Mouse (Mus musculus) urinary bladder, postnatal 0 days (tissue): Measurements from ENCODE around the gene Ipo7. TPM values are rescaled to one million over a fixed set of nuclear protein-coding genes. Genes with fewer than 3 reads are reported as not detected.

Experiments used
- polyA plus RNA-seq: library from polyadenylated mRNA; unstranded; fragments of >200 nt; fragmentation: Nextera tagmentation; extraction: Ambion mirVana; gene quantifications from 2 replicates; pipeline ENCODE4 v1.2.1, GENCODE M21; 2015

The Ipo7 gene
- 24.8 and 26.5 TPM in 2 replicates for polyA plus RNA-seq

GRCm38 (mm10) chr7:110018117-110018630 lies at the start of gene Ipo7:
Gene Ipo7 (plus strand): TSS chr7:110018274.

GRCm38 (mm10) chr7:109986775-109987174 lies 31.3 kb upstream of the Ipo7 start, which contains the start of gene Tmem41b:
Gene Tmem41b (minus strand): TSS chr7:109986929.

DNA sequence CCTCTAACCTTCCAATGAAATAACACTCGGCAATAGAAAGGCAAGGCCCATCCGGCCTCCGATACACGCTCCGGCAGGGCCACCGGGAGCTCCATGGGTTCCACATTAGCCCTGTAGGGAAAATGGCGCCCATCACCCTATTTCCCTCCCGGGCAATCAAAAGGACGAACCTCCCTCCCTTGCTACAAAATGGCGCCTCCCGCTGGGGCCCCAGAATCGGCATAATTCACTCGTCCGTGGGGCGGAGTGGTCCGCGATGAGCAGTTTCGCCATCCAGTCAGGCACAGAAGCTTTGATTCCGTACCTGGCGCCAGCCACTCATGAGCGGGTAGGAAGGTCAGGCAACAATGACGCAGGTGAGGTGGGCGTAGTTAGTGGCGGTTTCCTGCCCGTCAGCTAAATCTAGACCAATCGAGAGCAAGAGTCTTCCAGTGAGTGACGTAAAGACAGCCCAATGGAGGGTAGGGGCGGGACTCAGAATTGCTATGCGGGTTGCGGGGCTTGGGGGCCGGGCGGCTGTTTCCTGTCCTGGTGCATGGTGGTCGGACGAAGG lies 43.2 kb downstream of the Ipo7 start, which contains the start of gene Zfp143:
Zfp143 (plus strand) TSS at position 19 of the 553 bp plus-strand sequence.

Other genes starting within 250 kb of the Ipo7 start
- gene Nrip3, start 236.2 kb upstream of the Ipo7 start, polyA plus RNA-seq = 0.57 and 0.76 TPM in 2 replicates
- 21.2 and 23.5 TPM in 2 replicates for gene Scube2, start 152.6 kb upstream of the Ipo7 start, polyA plus RNA-seq
- gene Dennd5a, start 57.8 kb upstream of the Ipo7 start, polyA plus RNA-seq = 19.1 and 21.2 TPM in 2 replicates
- gene Tmem41b, start 31.3 kb upstream of the Ipo7 start, polyA plus RNA-seq = 52.0 and 71.6 TPM in 2 replicates
- gene Zfp143, start 42.9 kb downstream of the Ipo7 start, polyA plus RNA-seq = 7.2 and 9.7 TPM in 2 replicates
- gene Wee1, start 103.8 kb downstream of the Ipo7 start, polyA plus RNA-seq = 5.6 and 7.6 TPM in 2 replicates
- gene Swap70, start 203.4 kb downstream of the Ipo7 start, polyA plus RNA-seq = 10.0 and 11.0 TPM in 2 replicates